Mouse (Mus musculus) bone marrow, adult 2 months (tissue): ENCODE data around the gene Spats2.
A peak's percentile ranks its signal among the peaks of the same experiment; 100 is the strongest.

Experiments
- CTCF ChIP-seq: fragments of 200-500 bp; IDR thresholded peaks from 2 replicates; pipeline ENCODE4 v1.5.1; 2011; ENCODE audit warnings: low read length, control low read depth; ENCODE audit not compliant: control insufficient read depth, insufficient read depth
- POLR2A ChIP-seq: fragments of 200-500 bp; IDR thresholded peaks from 2 replicates; pipeline ENCODE4 v1.6.1; 2011; ENCODE audit warnings: low read depth, mild to moderate bottlenecking, control low read depth, low read length, borderline replicate concordance; ENCODE audit not compliant: control insufficient read depth

GRCm38 (mm10) chr15:99139669-99140068 is 14.0 kb downstream of the Spats2 start:
- TF ChIP-seq CTCF (peak; percentile 46), POLR2A (no peak)
